Mouse (Mus musculus): ENCODE results near the gene Hivep3.

DNA sequence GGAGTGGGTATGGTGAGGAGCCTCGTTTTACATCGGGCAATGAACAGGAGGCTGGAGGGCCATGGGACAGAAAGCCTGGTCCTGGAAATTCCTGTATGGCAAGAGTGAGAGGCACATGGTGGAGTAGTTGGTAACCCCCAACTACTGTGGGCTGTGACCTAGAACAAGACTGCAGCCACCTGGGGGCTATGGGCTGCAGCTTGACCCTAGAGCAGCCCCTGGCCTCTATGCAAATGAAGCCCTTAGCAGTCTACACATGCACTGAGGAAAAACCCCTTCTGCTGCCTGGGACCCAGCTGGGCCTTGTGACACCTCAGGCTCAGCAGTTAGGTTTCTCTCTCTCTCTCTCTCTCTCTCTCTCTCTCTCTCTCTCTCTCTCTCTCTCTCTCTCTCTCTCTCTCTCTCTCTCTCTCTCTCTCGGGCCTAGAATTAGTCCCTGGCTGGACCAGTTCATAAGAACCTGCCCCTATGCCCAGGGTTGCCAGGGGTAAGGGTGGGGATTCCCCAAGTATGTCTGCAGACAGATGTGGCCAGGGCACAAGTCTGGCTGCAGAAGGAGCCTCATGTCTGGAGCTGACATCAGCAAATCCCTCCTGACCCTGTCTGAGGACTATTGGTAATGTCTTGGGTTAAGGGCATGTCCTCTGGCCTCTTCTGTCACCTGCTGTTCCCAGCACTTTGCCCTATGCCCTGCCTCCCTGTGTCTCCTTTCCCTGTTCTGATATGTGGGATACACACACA, 243.0 kb downstream of the Hivep3 start:
- TF ChIP-seq CTCF (IDR thresholded peaks at IDR 0.05; ENCODE audit: control insufficient read depth, insufficient read depth, insufficient read length) (no peak), FOSL1 (IDR thresholded peaks at IDR 0.05; ENCODE audit: insufficient read depth, low read length, poor library complexity, severe bottlenecking) (no peak), MYOG (IDR thresholded peaks at IDR 0.05; ENCODE audit: control insufficient read depth, extremely low read depth, insufficient read length) (no peak), CEBPB (IDR thresholded peaks at IDR 0.05; ENCODE audit: low read depth) (no peak), MAX (IDR thresholded peaks at IDR 0.05) (no peak), MYOD1 (IDR thresholded peaks at IDR 0.05; ENCODE audit: control insufficient read depth, insufficient read length, low read depth) (no peak), USF1 (IDR thresholded peaks at IDR 0.05; ENCODE audit: low read depth) (no peak)
